Mouse (Mus musculus) olfactory bulb, adult 2 months (tissue): ENCODE results near the gene Olfr482. TPM values are rescaled to one million over a fixed set of nuclear protein-coding genes. Genes with fewer than 3 reads are reported as not detected.

Experiments
- H3K27ac ChIP-seq: fragments of 200-500 bp; 2 replicates; pipeline ENCODE4 v1.5.1; 2012; ENCODE audit warnings: low read depth, low read length; ENCODE audit not compliant: insufficient read depth
- H3K4me1 ChIP-seq: fragments of 200-500 bp; 2 replicates; pipeline ENCODE4 v1.6.1; 2012; ENCODE audit warnings: low read length; ENCODE audit not compliant: control insufficient read depth, insufficient read depth
- H3K4me3 ChIP-seq: fragments of 200-500 bp; 2 replicates; pipeline ENCODE4 v1.5.1; 2012; ENCODE audit warnings: mild to moderate bottlenecking, low read depth, low read length, moderate library complexity; ENCODE audit not compliant: insufficient read depth
- CTCF ChIP-seq: fragments of 200-500 bp; IDR thresholded peaks from 2 replicates; pipeline ENCODE4 v1.5.1; 2012; ENCODE audit warnings: low read depth, mild to moderate bottlenecking, low read length, moderate library complexity; ENCODE audit not compliant: insufficient read depth
- POLR2A ChIP-seq: fragments of 200-500 bp; IDR thresholded peaks from 2 replicates; pipeline ENCODE4 v1.6.1; 2012; ENCODE audit warnings: mild to moderate bottlenecking, low read depth, low read length, moderate library complexity; ENCODE audit not compliant: insufficient read depth
- whole genome bisulfite sequencing: fragments of 180-500 bp; shearing (Covaris S2); methylation state at CpG from one replicate; pipeline ENCODE4 v1.1.7; 2018; 5-methylcytosine and 5-hydroxymethylcytosine counted together
- polyA plus RNA-seq: library from polyadenylated mRNA; stranded (reverse); fragments of >200 nt; gene quantifications from 2 replicates; pipeline ENCODE4 v1.2.4, GENCODE M21; 2012; ENCODE audit warnings: low replicate concordance; ENCODE audit not compliant: missing spikeins, insufficient read depth, insufficient read length

Gene Olfr482
- not detected in 2 replicates for polyA plus RNA-seq

DNA sequence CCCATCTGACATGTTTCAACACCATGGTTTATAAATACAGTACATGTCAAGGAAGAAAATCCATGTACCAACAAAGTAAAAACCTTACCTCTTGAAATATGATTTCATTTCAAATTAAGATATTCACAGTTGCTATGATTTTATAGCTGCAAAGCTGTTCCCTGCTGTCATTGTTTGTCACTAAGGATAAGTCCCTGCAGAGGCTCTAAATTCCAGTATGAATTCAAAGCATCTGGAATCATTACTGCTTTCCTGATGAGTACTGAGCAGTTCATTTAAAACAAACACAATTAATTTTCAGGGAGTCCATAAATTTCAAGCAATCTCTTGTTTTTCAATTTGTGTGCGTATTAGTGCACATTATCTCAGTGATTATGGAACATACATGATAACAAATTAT, at the start of gene Olfr482:
Gene Olfr482, minus strand, starts transcription at position 101 of the 400 bp plus-strand sequence.
- H3K4me3 ChIP-seq, result no peak within 1 kb of the TSS
- H3K27ac ChIP-seq, result no peak within 1 kb of the TSS
- TF ChIP-seq POLR2A, result no peak
- TF ChIP-seq CTCF, result no peak
- 91% methylated on average over 1 of the region's 1 CpGs for WGBS
- H3K4me1 ChIP-seq, result no peaks in the 10 kb centered on the region

DNA sequence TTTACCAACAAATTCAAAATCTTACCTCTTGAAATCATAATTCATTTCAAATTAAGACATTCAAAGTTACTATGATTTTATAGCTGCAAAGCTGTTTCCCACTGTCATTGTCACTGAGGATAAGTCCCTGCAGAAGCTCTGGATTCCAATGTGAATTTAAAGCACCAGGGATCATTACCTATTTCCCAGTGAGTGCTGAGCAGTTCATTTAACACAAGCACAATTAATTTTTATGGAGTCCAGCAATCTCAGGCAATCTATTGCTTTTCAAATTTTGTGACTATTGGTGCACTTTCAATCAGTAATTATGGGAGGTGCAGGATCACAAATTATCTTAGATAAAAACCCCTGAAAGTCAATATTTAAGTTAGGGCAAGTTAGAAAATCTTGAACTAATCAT, 30.0 kb upstream of the Olfr482 start, which contains the start of gene Olfr484:
Gene Olfr484, minus strand, starts transcription at position 101 of the 400 bp plus-strand sequence.
- Histone ChIP-seq H3K27ac (no peak within 1 kb of the TSS), H3K4me3 (no peak within 1 kb of the TSS), H3K4me1 (no peaks in the 10 kb centered on the region)
- no peak for TF ChIP-seq POLR2A
- no peak for TF ChIP-seq CTCF

DNA sequence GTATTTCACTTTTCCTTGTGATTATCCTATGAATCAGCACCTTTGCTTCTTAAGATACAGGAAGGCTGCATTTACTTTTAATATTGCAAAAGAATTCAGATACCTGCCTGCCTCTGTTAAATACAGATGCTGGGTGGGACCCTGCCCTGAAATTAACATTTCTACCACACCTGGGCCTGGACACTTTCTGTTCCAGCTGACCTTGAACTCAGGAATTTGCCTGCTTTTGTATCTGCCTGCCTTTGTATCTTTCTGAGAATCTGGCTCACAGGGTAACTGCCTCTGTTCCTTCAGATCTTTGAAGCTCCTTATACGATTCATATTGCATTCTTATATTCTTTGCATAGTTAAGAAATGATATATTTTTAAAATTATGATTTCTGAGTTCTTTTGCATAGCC, 24.0 kb upstream of the Olfr482 start:
- Histone ChIP-seq H3K4me3 (no peak overlapping the region), H3K4me1 (no peaks in the 10 kb centered on the region), H3K27ac (no peak overlapping the region)
- WGBS, result 60% methylated on average over 1 of the region's 1 CpGs
- no peak for TF ChIP-seq CTCF
- no peak for TF ChIP-seq POLR2A

DNA sequence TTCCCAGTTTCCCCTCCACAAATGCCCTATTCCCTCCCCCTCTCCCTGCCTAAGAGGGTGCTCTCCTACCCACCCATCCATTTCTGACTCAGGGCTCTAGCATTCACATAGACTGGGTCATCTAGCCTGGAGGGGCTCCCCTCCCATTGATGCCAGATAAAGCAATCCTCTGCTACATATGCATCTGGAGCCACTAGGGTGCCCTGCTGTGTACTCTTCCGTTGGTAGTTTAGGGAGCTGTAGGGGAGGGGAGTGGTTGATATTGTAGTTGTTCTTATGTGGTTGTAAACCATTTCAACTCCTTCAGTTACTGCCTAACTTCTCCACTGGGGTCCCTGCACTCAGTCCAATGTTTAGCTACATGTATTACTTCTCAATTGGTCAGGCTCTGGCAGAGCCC, 23.3 kb upstream of the Olfr482 start:
- WGBS, result 11% methylated on average over 1 of the region's 1 CpGs
- TF ChIP-seq POLR2A, result no peak
- TF ChIP-seq CTCF, result no peak

DNA sequence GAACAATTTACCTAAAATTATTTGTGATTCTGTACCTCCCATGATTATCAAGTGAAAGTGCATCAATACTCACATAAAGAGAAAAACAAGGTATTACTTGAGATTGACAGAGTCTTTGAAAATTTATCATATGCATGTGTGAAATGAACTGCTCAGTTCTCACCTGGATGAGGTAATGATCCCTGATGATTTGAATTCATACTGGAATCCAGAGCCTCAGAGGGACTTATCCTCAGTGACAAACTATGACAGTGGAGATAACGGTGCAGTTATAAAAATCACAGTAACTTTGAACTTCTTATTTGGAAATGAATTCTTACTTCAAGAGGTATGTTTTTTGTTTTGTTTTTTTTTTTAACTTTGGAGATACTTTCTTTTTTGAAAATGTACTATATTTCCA, 3.2 kb upstream of the Olfr482 start, which contains the start of gene Olfr483:
Gene Olfr483, plus strand, starts transcription at position 301 of the 400 bp plus-strand sequence.
- Histone ChIP-seq H3K4me1 (no peaks in the 10 kb centered on the region), H3K27ac (no peak within 1 kb of the TSS), H3K4me3 (no peak within 1 kb of the TSS)
- 80% methylated on average over 1 of the region's 1 CpGs for WGBS
- no peak for TF ChIP-seq POLR2A
- TF ChIP-seq CTCF, result no peak

More for the DNA sequence above, 23.3 kb upstream of the Olfr482 start:
- Histone ChIP-seq H3K27ac (no peak overlapping the region), H3K4me3 (no peak overlapping the region), H3K4me1 (no peaks in the 10 kb centered on the region)

DNA sequence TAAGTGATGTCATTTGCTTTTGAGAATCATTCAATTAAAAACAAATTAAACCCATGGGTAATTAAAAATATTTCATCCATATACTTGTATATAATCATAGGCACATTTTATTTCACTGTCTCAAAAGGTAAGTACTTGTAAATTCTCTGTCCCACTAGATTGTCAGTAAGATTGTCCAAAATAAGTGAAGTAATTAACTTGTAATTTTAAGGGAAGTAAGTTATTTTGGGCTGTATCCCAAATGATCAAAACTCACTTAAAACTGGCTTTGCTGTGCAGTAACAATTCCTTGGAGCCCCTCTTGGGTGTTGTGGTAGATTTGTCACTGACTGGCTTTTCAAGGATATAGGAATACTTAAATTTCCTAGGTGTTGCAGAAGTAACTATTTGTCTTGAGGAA, 17.8 kb downstream of the Olfr482 start, which contains the start of gene Olfr481:
Gene Olfr481, plus strand, starts transcription at position 301 of the 400 bp plus-strand sequence.
- no peaks in the 10 kb centered on the region for H3K4me1 ChIP-seq
- TF ChIP-seq CTCF, result no peak
- TF ChIP-seq POLR2A, result no peak
- H3K27ac ChIP-seq, result no peak within 1 kb of the TSS
- H3K4me3 ChIP-seq, result no peak within 1 kb of the TSS

DNA sequence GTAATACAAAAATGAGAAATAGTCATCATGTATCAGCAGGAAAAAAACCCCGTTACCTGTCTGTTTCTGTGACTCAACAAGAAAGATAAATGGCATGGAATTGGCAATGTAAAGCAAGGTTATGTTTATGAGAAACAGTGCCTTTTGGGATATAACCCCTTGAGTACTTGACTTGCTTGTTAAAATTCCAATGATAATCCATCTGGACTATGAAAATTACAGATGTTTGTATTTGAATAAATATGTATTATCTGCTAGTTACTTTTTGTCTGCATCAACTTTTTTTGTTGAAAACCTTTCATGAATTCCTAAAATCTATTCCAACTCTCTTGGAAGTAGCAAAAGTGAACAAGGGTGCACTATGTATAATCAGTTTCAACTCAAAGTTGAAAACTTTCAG, 30.1 kb downstream of the Olfr482 start, which contains the start of gene Olfr480:
Gene Olfr480, minus strand, starts transcription at position 101 of the 400 bp plus-strand sequence.
- Histone ChIP-seq H3K4me1 (no peaks in the 10 kb centered on the region), H3K4me3 (no peak within 1 kb of the TSS), H3K27ac (no peak within 1 kb of the TSS)
- WGBS, result 81% methylated on average over 1 of the region's 1 CpGs
- TF ChIP-seq POLR2A (no peak), CTCF (no peak)

DNA sequence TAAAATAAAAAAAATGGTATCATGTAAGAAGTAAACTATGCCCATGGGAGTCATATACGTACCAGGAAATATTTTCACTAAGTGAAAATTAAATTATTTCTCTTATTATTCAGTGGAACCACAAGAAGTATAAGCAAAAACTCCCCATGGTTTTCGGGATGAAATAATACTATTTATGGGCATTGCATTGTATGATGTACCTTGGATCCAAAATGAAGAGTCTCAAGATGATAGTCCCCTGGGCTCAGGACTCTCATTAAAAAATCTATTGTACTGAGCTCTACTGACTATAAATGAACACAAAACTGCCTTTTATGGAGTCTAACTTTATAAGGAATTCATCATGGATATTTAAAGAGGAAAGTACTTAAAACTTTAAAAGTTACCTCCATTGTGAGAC, 47.0 kb downstream of the Olfr482 start, which contains the start of gene Olfr479:
Gene Olfr479, plus strand, starts transcription at position 301 of the 400 bp plus-strand sequence.
- no peak within 1 kb of the TSS for H3K4me3 ChIP-seq
- H3K4me1 ChIP-seq, result no peaks in the 10 kb centered on the region
- TF ChIP-seq POLR2A, result no peak
- no peak for TF ChIP-seq CTCF
- H3K27ac ChIP-seq, result no peak within 1 kb of the TSS
- WGBS, result 94% methylated on average over 2 of the region's 2 CpGs

Other genes with a start within 250 kb of the Olfr482 start
- gene Olfr472, start 199.7 kb downstream of the Olfr482 start, polyA plus RNA-seq, result not detected in 2 replicates
- gene Olfr473, start 167.1 kb downstream of the Olfr482 start, polyA plus RNA-seq, result not detected in 2 replicates
- not detected in 2 replicates for gene Olfr474, start 142.9 kb downstream of the Olfr482 start, polyA plus RNA-seq
- gene Olfr476, start 132.8 kb downstream of the Olfr482 start, polyA plus RNA-seq, result not detected in 2 replicates
- gene Olfr477, start 110.9 kb downstream of the Olfr482 start, polyA plus RNA-seq, result not detected in 2 replicates
- not detected in 2 replicates for gene Olfr478, start 63.6 kb downstream of the Olfr482 start, polyA plus RNA-seq
- not detected in 2 replicates for gene Olfr479, start 46.9 kb downstream of the Olfr482 start, polyA plus RNA-seq
- not detected in 2 replicates for gene Olfr480, start 30.2 kb downstream of the Olfr482 start, polyA plus RNA-seq
- gene Olfr481, start 17.7 kb downstream of the Olfr482 start, polyA plus RNA-seq, result not detected in 2 replicates
- not detected in 2 replicates for gene Olfr483, start 3.3 kb upstream of the Olfr482 start, polyA plus RNA-seq
- gene Olfr484, start 29.9 kb upstream of the Olfr482 start, polyA plus RNA-seq, result not detected in 2 replicates
- gene Olfr485, start 62.3 kb upstream of the Olfr482 start, polyA plus RNA-seq, result not detected in 2 replicates
- not detected in 2 replicates for gene Olfr486, start 75.2 kb upstream of the Olfr482 start, polyA plus RNA-seq
- not detected in 2 replicates for gene Olfr487, start 117.0 kb upstream of the Olfr482 start, polyA plus RNA-seq
- gene Olfr488, start 160.8 kb upstream of the Olfr482 start, polyA plus RNA-seq, result not detected in 2 replicates
- not detected in 2 replicates for gene Olfr490, start 191.3 kb upstream of the Olfr482 start, polyA plus RNA-seq
- gene Olfr491, start 215.9 kb upstream of the Olfr482 start, polyA plus RNA-seq, result not detected in 2 replicates
- not detected in 2 replicates for gene Olfr492, start 226.1 kb upstream of the Olfr482 start, polyA plus RNA-seq
- gene Olfr493, start 249.4 kb upstream of the Olfr482 start, polyA plus RNA-seq, result not detected in 2 replicates